Mouse (Mus musculus): ENCODE measurements around the gene Med12l. TPM values are rescaled to one million over a fixed set of nuclear protein-coding genes. Genes with fewer than 3 reads are reported as not detected.

The Med12l gene
- polyA plus RNA-seq, 1 experiment from 2014 or later: 3.6 TPM

- ATAC-seq (ENCODE audit: insufficient number of reproducible peaks, insufficient read depth, low FRiP score, low TSS enrichment): no peak
- 41% methylated on average over 1 of the region's 1 CpGs for WGBS
- H3K9me3 ChIP-seq: no peaks in the 10 kb centered on the region
- H3K27ac ChIP-seq: no peak overlapping the region
- no peak overlapping the region for H3K9ac ChIP-seq
- H3K4me2 ChIP-seq (replicated peaks): no peak overlapping the region
- H3K4me1 ChIP-seq: no peaks in the 10 kb centered on the region
- H3K4me3 ChIP-seq: no peak overlapping the region
- H3K27me3 ChIP-seq: no peaks in the 10 kb centered on the region
- no peaks in the 10 kb centered on the region for H3K36me3 ChIP-seq
Measured at GRCm38 (mm10) chr3:59361895-59362294, 356.3 kb downstream of the Med12l start.

Other genes with a start within 250 kb of the Med12l start
- gene Mindy4b-ps, start 183.5 kb upstream of the Med12l start, polyA plus RNA-seq (2016; fragmentation: Nextera tagmentation; extraction: Ambion mirVana): 0.29 TPM in 1 of 2 replicates, not detected in the other
- gene Clrn1, start 120.5 kb upstream of the Med12l start, polyA plus RNA-seq (2016; fragmentation: Nextera tagmentation; extraction: Ambion mirVana): 2.5 and 2.7 TPM in 2 replicates
- gene Gpr171, start 96.0 kb downstream of the Med12l start, polyA plus RNA-seq (2016; fragmentation: Nextera tagmentation; extraction: Ambion mirVana): 1.0 and 1.8 TPM in 2 replicates
- gene P2ry14, start 147.8 kb downstream of the Med12l start, polyA plus RNA-seq (2016; fragmentation: Nextera tagmentation; extraction: Ambion mirVana): 2.4 and 2.6 TPM in 2 replicates
- 0.26 and 0.41 TPM in 2 replicates for gene Gpr87, start 189.3 kb downstream of the Med12l start, polyA plus RNA-seq (2016; fragmentation: Nextera tagmentation; extraction: Ambion mirVana)
- 0.74 and 0.88 TPM in 2 replicates for gene P2ry13, start 205.1 kb downstream of the Med12l start, polyA plus RNA-seq (2016; fragmentation: Nextera tagmentation; extraction: Ambion mirVana)